Mouse (Mus musculus) kidney, postnatal 0 days (tissue): ENCODE results near the gene Naa35. TPM values are rescaled to one million over a fixed set of nuclear protein-coding genes. Genes with fewer than 3 reads are reported as not detected.

ENCODE experiments used
- ATAC-seq: fragments of 200-750 bp; cut with Nextera tagmentation; replicated peaks from 2 replicates; pipeline ENCODE4 v1.8.0; 2017; ENCODE audit warnings: low read depth, moderate number of reproducible peaks, moderate TSS enrichment, moderate library complexity; ENCODE audit not compliant: low FRiP score
- DNase-seq: peaks from one replicate; pipeline ENCODE4 v3.0.0-alpha.2; 2016; ENCODE audit warnings: low spot score
- H3K27ac ChIP-seq: fragments of 300-500 bp; sonication (generic); 2 replicates; pipeline ENCODE4 v1.5.1; 2014; ENCODE audit warnings: mild to moderate bottlenecking
- H3K27me3 ChIP-seq: fragments of 300-500 bp; sonication (generic); 2 replicates; pipeline ENCODE4 v1.6.1; 2014; ENCODE audit warnings: low read length, mixed read lengths; ENCODE audit not compliant: insufficient read depth
- H3K36me3 ChIP-seq: fragments of 300-500 bp; sonication (generic); 2 replicates; pipeline ENCODE4 v1.6.1; 2014; ENCODE audit warnings: low read length, mixed read lengths; ENCODE audit not compliant: insufficient read depth
- H3K4me1 ChIP-seq: fragments of 300-500 bp; sonication (generic); replicated peaks from 2 replicates; pipeline ENCODE4 v1.6.1; 2014; ENCODE audit warnings: antibody characterized with exemption, low read length, mixed read lengths; ENCODE audit not compliant: insufficient read depth
- H3K4me2 ChIP-seq: fragments of 300-500 bp; sonication (generic); 2 replicates; pipeline ENCODE4 v1.6.1; 2014; ENCODE audit warnings: mild to moderate bottlenecking, low read length, moderate library complexity, mixed read lengths
- H3K4me3 ChIP-seq: fragments of 300-500 bp; sonication (generic); replicated peaks from 2 replicates; pipeline ENCODE4 v1.5.1; 2014; ENCODE audit warnings: low read depth, low read length
- H3K9ac ChIP-seq: fragments of 300-500 bp; sonication (generic); 2 replicates; pipeline ENCODE4 v1.6.1; 2014; ENCODE audit warnings: low read depth, low read length
- H3K9me3 ChIP-seq: fragments of 300-500 bp; sonication (generic); replicated peaks from 2 replicates; pipeline ENCODE4 v1.6.1; 2016; ENCODE audit warnings: low read length, inconsistent platforms, mixed read lengths
- CTCF ChIP-seq: IDR thresholded peaks from 2 replicates; pipeline ENCODE4 v1.5.1; 2016; ENCODE audit warnings: antibody characterized with exemption, low read depth, mild to moderate bottlenecking, moderate library complexity
- WGBS: fragments of 180-500 bp; shearing (Covaris S2); extraction: QIAGEN DNeasy Blood & Tissue Kit; methylation state at CpG from one replicate; pipeline ENCODE4 v1.1.7; 2014; 5-methylcytosine and 5-hydroxymethylcytosine counted together
- polyA plus RNA-seq: library from polyadenylated mRNA; unstranded; fragments of >200 nt; fragmentation: Nextera tagmentation; extraction: Ambion mirVana; gene quantifications from 2 replicates; pipeline ENCODE4 v1.2.1, GENCODE M21; 2015

Gene Naa35
- polyA plus RNA-seq, 1 experiment from 2014 or later = 91.9 TPM

GRCm38 (mm10) chr13:59564923-59565322 lies 20.1 kb upstream of the Naa35 start:
- H3K4me2 ChIP-seq = no peak overlapping the region
- no peaks in the 10 kb centered on the region for H3K9me3 ChIP-seq
- no peaks in the 10 kb centered on the region for H3K27me3 ChIP-seq
- H3K36me3 ChIP-seq = no peaks in the 10 kb centered on the region
- TF ChIP-seq CTCF = no peak
- DNase-seq = no peak
- no peak for ATAC-seq
- no peak overlapping the region for H3K27ac ChIP-seq
- H3K9ac ChIP-seq = no peak overlapping the region
- 73% methylated on average over 10 of the region's 10 CpGs for WGBS
- no peaks in the 10 kb centered on the region for H3K4me1 ChIP-seq
- no peak overlapping the region for H3K4me3 ChIP-seq

GRCm38 (mm10) chr13:59565945-59566520 lies 19.0 kb upstream of the Naa35 start:
- DNase-seq (no peak), ATAC-seq (no peak)
- no peaks in the 10 kb centered on the region for H3K36me3 ChIP-seq
- H3K9ac ChIP-seq = no peak overlapping the region
- 32% methylated on average over 9 of the region's 9 CpGs for WGBS
- H3K4me2 ChIP-seq = no peak overlapping the region
- no peak for TF ChIP-seq CTCF
- no peak overlapping the region for H3K27ac ChIP-seq
- no peaks in the 10 kb centered on the region for H3K27me3 ChIP-seq
- no peaks in the 10 kb centered on the region for H3K9me3 ChIP-seq
- no peak overlapping the region for H3K4me3 ChIP-seq
- no peaks in the 10 kb centered on the region for H3K4me1 ChIP-seq

GRCm38 (mm10) chr13:59571107-59571506 lies 14.0 kb upstream of the Naa35 start:
- no peak overlapping the region for H3K4me2 ChIP-seq
- ATAC-seq (no peak), DNase-seq (no peak)
- H3K27me3 ChIP-seq = no peaks in the 10 kb centered on the region
- no peak overlapping the region for H3K4me3 ChIP-seq
- no peaks in the 10 kb centered on the region; the same call in 1 of the 2 replicates for H3K9me3 ChIP-seq
- no peak for TF ChIP-seq CTCF
- 85% methylated on average over 6 of the region's 6 CpGs for WGBS
- H3K4me1 ChIP-seq = no peaks in the 10 kb centered on the region
- no peak overlapping the region for H3K9ac ChIP-seq
- no peak overlapping the region for H3K27ac ChIP-seq
- H3K36me3 ChIP-seq = no peaks in the 10 kb centered on the region

GRCm38 (mm10) chr13:59572549-59572948 lies 12.5 kb upstream of the Naa35 start:
- DNase-seq (no peak), ATAC-seq (no peak)
- 93% methylated on average over 2 of the region's 2 CpGs for WGBS

GRCm38 (mm10) chr13:59580954-59581353 lies 4.1 kb upstream of the Naa35 start:
- Histone ChIP-seq H3K4me1 (no peaks in the 10 kb centered on the region), H3K9me3 (no peaks in the 10 kb centered on the region), H3K27me3 (no peaks in the 10 kb centered on the region), H3K4me2 (no peak overlapping the region), H3K36me3 (no peaks in the 10 kb centered on the region), H3K4me3 (no peak overlapping the region), H3K27ac (no peak overlapping the region), H3K9ac (no peak overlapping the region)
- no peak for DNase-seq
- ATAC-seq = no peak
- 97% methylated on average over 4 of the region's 4 CpGs for WGBS
- TF ChIP-seq CTCF = peak; percentile 14; the same call in 1 of the 2 replicates

More at GRCm38 (mm10) chr13:59572549-59572948, 12.5 kb upstream of the Naa35 start:
- Histone ChIP-seq H3K4me1 (no peaks in the 10 kb centered on the region), H3K9me3 (no peaks in the 10 kb centered on the region; the same call in 1 of the 2 replicates), H3K27ac (no peak overlapping the region), H3K9ac (no peak overlapping the region), H3K27me3 (no peaks in the 10 kb centered on the region), H3K4me2 (no peak overlapping the region), H3K36me3 (no peaks in the 10 kb centered on the region), H3K4me3 (no peak overlapping the region)
- no peak for TF ChIP-seq CTCF

GRCm38 (mm10) chr13:59584481-59584880 lies 578 bp upstream of the Naa35 start:
- Histone ChIP-seq H3K27me3 (no peaks in the 10 kb centered on the region), H3K27ac (peak overlapping the region; percentile 87), H3K4me1 (0 out of 2 replicates have a peak, but pooled peaks cover 5% of the 10 kb centered on the region), H3K4me3 (peak overlapping the region; percentile 44), H3K9me3 (no peaks in the 10 kb centered on the region), H3K36me3 (no peaks in the 10 kb centered on the region), H3K9ac (peak overlapping the region; percentile 63), H3K4me2 (peak overlapping the region; percentile 88)
- 2% methylated on average over 9 of the region's 9 CpGs for WGBS
- peak; percentile 70 for DNase-seq
- ATAC-seq = peak; percentile 44; the same call in 1 of the 2 replicates
- peak; percentile 60 for TF ChIP-seq CTCF
